Mouse (Mus musculus) left cerebral cortex, postnatal 14 days (tissue): ENCODE results near the gene Cracr2a. TPM values are rescaled to one million over a fixed set of nuclear protein-coding genes. Genes with fewer than 3 reads are reported as not detected.

ENCODE experiments used
- DNase-seq, 2 experiments: peaks; one replicate each; pipeline ENCODE4 v3.0.0; 2021 to 2022; ENCODE audit warnings: low spot score in 2 of 2, mixed read lengths in 1 of 2
- intact Hi-C: fragments of 180-260 bp; cut with DNase I; formaldehyde crosslinking; loops from one replicate; pipeline ENCODE4 v1.15.1; 2025
- total RNA-seq, 2 experiments: library from RNA; stranded (reverse); gene quantifications; 2 replicates each; pipeline ENCODE4 v1.2.3; 2021

The Cracr2a gene
- total RNA-seq, 2 experiments from 2014 or later, result 2.0 to 2.3 TPM

DNA sequence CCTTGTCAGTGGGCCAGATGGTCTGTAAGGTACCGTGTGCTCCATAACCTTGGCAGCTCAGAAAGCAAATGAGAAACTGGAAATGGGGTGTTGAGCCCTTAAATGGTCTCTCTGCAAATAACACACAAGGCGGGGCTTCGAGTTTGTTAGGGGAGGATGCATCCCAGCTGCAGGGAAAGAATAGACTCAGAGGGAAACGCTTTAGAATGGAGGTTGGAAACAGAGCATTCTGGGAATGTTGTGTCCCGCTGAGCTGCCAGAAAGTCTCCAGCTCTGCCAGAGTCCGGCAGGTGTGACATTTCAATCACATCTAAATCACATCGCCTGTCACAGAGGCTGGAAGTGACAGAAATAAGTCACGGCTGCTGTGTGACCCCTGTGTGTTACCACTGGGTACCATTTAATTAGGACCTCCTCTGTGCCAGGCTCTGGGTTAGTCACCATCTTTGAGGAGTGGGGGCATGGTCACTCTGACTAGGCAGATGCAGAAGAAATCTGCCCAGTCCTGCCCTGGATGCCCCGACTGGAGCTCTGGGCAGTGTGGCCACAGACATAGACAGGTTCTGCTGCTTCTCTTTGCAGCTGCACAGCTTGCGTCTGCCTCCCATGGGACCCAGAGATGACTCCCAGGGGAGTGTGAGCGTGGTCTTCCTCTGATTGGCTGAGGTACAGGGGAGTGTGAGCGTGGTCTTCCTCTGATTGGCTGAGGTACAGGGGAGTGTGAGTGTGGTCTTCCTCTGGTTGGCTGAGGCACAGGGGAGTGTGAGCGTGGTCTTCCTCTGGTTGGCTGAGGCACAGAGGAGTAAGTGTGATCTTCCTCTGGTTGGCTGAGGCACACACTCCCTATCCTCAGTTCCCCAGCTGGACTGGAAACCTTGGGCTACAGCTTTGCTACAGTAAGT, 53.2 kb downstream of the Cracr2a start:
- DNase-seq, result peak in 1 of 2 experiments; percentile 26
- intact Hi-C loops, result loop anchor here (10.0 kb wide), 1 partner anchor 150 kb away; the partner anchor contains the start of gene Prmt8

DNA sequence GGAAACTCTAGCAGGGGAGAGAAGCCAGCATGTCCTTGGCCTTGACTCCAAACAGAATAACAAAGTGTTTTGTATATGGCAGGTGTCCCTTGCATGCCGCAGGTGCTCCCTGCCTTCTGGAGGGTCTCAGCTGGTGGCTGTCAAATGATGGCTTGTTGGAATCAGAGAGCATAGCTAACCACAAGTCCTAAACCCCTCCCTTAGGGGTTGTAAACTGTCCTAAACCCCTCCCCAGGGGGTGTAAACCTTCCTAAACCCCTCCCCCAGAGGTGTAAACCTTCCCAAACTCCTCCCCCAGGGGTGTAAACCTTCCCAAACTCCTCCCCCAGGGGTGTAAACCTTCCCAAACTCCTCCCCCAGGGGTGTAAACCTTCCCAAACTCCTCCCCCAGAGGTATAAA, 55.5 kb downstream of the Cracr2a start:
- no peak for DNase-seq
- intact Hi-C loops, result loop anchor here (5.0 to 10.0 kb wide), 2 partner anchors 148 to 306 kb away; partner anchors contain the start of gene Prmt8

DNA sequence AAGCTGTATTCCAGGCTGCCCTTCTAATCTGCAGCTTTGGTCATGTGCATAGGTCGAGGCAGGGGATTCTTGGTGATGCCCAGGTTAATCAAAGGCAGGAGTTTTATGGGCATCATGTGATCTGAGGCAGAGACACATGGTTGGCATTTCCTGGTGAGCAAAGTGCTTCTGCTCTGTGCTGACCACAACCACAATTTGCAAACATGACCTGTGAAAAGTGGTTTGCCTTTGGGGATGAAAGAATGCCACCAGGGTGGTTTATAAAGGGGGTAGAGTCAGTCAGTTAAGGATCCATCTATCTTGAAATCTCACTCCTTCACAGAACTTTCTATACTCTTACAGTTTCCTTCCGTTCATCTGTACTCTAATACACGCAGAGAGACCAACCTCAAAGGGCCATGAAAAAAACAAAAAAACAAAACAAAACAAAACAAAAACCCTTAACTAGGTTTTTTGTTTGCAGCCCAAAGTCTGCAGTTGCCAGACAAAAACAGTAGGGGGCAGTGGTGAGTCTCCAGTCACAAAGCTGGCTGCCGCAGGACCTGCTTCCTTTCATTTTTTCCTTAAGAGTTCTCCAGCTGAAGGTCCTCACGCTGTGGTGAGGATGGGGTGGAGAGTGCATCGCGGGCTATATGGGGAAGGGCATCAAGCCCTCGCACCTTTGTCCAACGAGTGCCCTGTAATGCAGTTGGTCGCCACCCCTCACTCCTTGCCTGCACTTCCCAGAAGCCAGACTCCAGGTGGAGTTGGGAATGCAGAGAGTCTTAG, 56.3 kb downstream of the Cracr2a start:
- peak; percentile 58 to 68 for DNase-seq
- intact Hi-C loops, result loop anchor here (5.0 to 10.0 kb wide), 2 partner anchors 147 to 305 kb away; partner anchors contain the start of gene Prmt8

DNA sequence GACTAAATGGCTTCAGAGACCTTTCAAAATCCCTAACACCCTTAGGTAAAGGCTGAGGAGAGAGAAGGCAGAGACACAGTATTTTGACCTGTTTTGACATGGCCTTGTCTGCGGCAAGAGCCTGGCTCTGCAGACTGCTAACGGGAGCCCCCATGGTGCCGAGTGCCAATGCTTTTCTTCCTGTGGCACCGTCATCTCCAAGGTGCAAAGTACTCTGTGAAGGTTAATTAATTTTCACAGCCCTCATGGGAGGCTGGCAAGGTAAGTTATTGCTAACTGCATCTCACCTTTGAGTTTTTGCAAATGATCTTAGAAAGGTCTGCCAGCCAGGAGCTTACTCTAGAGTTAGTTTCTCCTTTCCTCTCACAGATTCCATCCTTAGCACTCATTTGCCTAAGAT, 57.5 kb downstream of the Cracr2a start:
- intact Hi-C loops, result loop anchor here (5.0 to 10.0 kb wide), 2 partner anchors 146 to 304 kb away; partner anchors contain the start of gene Prmt8

DNA sequence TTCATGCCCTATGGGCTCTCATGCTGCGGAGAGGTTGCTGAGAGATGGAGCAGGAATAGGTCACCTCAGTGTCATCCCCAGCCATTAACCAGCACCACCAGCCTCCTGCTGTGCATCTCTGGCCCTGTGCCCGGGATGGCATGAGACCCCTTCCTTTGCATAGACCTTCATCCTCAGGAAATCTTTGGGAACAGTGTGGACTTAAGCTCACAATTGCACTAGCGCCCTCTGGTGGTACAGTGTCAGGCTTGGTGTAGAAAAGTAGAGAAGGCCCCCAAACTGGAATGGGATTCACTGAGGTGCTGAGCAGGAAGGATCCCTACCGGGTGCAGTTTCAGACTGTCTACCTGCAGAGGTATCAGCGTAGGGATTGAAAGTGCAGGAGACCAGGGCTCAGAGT, 64.0 kb downstream of the Cracr2a start:
- intact Hi-C loops, result no loop called here
- peak; percentile 83 to 87 for DNase-seq

More for the DNA sequence above, 57.5 kb downstream of the Cracr2a start:
- no peak for DNase-seq

DNA sequence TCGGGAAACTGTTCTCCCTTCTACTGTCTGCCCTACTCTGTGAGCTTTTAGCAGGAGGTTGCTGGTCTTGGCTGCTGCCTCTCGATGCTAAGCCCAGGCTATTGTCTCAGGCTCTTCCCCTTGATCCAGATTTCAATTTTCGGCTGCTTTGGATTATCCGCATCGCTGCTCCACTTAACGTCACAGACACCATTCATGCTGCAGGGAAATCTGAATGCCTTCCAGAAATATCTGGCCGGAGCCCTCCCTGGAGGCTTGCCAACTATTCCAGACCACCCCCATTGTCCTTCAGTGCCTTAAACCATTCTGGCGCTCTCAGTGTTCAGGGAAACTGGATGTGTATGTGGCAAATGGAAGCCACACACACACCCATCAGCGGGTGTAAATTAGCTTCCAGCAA, 66.3 kb downstream of the Cracr2a start:
- DNase-seq, result no peak
- intact Hi-C loops, result no loop called here

DNA sequence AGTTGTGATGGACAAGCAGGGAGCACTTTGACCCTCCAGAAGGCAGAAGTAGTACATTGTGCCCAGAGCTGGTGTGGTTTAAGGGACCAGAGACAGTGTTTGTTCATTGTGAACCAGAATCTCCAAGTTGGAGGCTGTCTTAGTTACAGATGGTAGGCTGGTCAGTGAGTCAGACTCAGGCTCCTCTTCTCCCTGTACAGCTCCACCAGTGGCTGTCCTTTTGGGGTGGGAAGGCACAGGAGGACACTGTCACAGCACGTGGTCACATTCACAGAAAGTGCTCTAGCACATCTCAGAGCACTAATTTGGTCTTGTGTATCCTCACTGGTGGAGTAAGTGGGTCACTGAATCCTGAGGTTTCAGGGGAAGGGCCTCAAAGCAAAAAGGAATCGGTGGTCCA, 68.1 kb downstream of the Cracr2a start:
- intact Hi-C loops, result no loop called here
- DNase-seq, result peak in 1 of 2 experiments; percentile 23

DNA sequence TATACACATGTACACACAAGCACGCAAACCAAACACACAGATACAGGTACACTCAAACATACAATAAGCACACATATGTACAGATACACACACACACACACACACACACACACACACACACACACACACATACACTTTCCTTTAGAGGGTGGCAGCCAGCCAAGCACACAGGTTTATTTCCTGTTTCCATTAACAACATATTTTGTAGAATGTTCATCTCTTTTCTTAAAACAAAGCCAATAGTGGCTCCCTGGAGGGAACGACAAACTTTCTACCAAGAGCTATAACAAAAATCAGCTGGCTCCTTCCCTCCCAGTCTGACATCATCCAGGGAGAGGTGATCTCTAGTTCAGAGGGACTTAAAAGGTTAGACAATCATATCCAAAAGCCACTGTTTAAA, 73.7 kb downstream of the Cracr2a start:
- intact Hi-C loops, result no loop called here

DNA sequence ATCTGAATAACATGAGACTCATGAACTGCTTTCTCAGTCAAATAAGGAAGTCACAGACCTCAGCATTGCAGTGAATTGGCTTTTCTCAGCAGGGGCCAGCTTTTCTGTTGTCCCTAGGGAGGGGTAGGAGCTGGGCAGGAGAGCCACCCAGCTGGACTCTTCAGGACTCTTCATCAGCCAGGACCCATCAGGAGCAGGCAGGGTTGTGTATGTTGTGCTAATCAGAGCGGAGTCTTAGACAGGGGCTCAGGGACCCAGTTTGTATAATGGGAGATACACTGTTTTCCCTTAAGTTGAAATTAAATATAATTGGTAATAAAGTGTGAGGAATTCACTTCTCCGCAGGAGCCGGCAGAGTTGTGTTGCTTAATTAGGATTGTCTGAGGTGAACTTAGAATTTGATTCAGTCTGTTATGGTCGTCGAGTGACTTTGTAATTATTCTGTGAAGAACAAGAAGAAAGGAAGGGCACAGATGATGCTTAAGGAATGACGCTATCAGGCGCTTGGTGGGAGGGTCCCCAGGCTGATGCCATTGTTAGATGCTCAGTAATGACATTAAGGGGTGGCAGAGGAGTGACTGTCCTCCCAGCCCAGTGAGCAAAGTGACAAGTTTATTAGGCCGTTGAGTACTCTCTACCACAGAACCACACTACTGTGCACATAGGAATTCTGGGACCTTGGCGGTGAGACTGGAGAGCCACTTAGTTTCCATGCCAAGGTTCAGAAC, 74.5 kb downstream of the Cracr2a start:
- intact Hi-C loops, result no loop called here
- no peak for DNase-seq

More for the DNA sequence above, 73.7 kb downstream of the Cracr2a start:
- no peak for DNase-seq

DNA sequence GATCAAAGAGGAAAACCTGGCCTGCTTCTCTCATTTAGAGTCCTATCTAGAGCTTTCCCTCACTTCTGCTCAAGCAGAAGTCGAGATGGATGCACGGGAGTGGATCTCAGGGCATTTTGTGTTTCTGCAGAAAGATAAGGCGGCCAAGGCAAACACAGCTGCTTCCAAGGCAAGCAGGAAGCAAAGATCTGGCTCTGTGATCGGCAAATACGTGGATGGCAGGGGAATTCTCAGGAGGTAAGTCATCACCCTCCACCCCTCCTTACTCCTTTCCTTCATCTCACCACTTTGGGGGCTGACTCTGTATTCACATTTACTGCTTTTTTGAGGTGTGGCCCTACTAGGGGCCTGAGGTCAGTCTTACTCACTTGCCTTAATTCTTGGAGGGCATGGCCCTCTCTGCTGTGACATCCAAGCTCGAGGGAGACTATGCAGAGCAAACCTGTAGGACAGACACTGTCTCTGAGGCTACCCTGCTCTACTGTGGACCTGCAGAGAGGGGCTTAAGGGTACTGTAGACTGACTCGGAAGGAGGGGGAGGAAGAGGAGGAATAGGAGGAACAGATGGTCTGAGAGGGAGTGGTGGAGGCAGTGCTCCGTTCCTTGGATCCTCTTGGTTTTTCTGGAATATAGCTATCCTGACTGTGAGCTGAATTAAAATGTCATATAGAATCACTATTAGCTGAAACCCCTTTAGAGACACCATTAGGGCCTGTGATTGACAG, 80.1 kb downstream of the Cracr2a start:
- no peak for DNase-seq
- intact Hi-C loops, result no loop called here

DNA sequence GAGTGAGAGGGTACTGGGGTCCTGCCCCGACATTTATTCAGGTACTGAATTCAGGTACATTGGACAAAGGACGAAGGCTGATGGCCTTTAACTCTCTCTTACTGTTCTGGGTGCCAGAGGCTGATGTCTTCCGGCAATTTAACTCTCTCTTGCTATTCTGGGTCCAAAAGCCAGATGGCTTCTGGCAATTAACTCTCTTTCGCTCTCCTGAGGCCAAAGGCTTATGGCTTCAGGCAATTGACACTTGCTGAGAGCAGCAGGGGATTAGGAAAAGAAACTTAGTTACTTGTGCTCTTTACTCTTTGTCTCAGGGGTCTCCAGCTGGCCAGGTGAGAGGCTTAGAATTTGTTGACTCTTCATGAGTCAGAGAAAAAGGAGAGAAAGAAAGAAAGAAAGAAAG, 94.8 kb downstream of the Cracr2a start:
- no peak for DNase-seq
- intact Hi-C loops, result no loop called here

DNA sequence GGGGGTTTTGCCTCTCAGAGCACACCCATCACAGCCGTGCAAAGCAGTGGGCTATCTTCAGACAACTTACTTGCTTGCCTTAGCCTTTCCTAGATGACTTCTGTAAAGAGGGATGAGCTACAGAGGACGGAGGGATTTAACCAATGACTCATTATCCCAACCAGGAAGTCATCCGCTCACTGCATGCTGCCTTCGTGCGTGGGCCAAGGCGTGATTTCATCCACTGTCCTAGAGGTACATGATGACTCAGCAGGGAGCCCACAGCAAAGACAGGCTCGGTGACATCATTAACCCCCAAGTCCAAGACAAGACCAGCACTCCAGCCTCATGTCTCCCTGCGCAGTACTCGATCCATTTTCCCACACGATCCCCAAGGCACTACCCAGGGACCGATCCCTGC, 96.0 kb downstream of the Cracr2a start:
- intact Hi-C loops, result no loop called here
- no peak for DNase-seq

DNA sequence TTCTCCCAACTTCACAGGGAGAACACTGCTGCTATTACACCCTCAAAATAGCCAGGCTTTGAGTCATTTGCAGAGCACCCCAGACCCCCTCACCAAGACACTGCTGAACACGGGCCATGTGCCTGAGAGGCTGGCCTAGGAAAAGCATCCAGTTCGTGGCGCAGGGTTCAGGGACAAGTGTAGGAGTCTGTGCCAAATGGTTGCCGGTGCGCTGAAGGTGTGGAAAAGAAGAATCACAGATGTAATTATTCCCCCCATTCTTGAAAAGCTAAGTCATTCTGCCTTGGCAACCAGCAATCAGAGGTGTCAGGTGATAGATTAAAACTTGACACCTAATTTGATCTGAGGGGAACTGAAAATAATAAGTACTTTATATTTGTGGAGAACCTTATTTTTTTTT, 98.3 kb downstream of the Cracr2a start:
- intact Hi-C loops, result no loop called here
- DNase-seq, result no peak

DNA sequence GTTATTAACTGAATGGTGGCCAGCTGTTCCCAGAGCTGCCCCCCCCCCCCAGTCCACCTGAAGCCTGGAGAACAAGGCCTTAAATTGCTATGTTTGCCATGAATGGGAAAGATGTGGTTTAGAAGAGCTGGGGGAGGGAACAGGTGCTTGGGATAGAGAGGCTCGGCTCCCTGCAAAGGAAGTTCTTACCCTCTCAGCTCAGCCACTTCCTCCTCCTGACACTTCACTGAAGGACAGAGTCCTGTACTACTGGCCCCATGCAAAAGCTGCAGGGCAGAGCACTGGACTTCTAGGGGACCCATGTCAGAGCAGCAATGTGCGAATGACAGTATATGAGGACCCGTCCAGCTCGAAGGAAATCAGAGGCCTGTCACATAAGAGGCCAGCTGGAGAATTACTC, 98.8 kb downstream of the Cracr2a start:
- DNase-seq, result no peak
- intact Hi-C loops, result no loop called here

DNA sequence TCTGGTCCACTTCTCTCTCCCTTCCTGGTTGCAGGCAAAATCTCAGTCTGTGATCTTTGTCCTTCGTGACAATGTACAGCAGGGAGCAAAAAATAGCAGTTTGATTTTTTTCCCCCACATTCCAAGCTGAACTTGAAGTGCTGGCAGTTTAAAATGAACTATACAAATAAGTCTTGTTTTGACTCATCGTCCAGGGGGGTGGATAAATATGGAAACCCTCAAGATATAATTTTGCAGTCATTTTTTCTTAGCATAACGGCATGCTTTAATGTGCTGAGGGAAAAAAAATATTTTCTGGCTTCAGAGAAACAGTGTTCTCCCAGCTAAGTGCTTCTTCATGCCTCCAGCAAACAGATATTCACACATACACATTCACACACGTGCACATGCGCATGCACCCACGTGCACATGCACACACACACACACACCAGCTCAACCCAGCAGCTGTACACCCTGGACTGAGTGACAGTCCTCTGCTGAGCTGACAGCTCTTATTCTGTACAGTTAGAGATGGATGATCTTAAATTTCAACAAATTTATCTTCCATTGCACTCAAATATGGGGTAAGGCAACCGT, 100.7 kb downstream of the Cracr2a start:
- peak; percentile 41 to 83 for DNase-seq

DNA sequence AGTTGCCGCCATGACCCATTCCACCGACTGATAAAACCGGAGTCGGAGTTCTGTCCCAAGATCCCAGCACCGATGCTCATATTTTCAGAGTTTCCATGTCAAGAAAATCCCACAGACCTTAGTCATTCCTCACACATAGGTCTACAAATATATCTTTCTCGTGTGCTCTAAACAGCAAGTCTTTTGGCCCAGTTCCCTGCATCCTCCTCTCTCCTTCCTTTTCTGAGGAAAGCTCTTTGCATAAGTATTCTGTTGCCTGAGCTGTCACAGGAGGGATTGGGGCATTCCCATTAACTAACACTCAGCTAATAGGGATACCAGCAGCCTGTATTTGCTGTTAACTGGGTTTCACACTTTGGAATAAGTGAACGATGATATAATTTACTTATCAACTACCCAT, 102.1 kb downstream of the Cracr2a start:
- DNase-seq, result peak; percentile 73 to 88
- intact Hi-C loops, result loop anchor here (2.0 kb wide), 1 partner anchor 104 kb away; no protein-coding TSS in a partner anchor

More for the DNA sequence above, 100.7 kb downstream of the Cracr2a start:
- intact Hi-C loops, result loop anchor here (2.0 kb wide), 1 partner anchor 105 kb away; no protein-coding TSS in a partner anchor

DNA sequence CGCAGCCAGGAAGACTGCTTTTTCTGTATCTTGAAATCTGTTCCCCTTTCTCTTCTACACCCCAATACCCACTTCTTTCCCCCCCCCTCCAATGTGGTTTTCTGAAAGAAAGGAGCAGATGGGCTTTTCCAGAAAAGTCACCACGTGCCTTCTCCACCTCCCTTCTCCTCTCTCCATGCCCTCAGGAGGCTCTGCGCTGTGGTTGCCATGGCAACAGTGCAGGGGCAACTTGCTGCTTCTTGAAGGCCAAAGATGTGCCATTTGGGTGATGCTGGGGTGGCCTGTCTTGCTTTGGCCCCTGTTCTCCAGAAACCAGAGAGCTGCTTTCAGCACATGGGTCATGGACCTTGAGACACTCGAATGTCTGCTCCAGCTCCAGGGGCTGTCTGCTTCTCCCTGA, 108.2 kb downstream of the Cracr2a start:
- DNase-seq, result peak in 1 of 2 experiments; percentile 57
- intact Hi-C loops, result no loop called here

DNA sequence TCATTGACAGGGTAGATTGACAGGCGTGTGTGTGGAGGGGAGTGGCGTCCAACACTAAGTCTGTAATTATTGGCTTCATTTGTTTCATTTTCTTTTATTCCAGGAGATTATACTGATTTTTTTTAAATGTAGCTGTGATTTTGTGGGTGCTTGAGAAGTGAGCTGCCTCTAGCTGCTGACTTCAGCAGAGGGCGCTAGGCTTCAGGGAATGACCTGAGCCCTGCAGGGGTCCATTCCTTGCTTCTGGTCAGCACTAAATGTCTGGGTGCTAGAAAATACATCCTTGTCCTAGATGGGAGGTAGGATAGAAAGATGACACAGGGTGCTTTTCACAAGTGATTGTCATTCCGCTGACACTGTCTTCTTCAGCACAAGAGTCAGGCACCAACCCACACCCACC, 108.9 kb downstream of the Cracr2a start:
- DNase-seq, result no peak
- intact Hi-C loops, result no loop called here
